Mouse (Mus musculus) thymus, adult 2 months (tissue): Measurements from ENCODE around the gene Cfap300. TPM values are rescaled to one million over a fixed set of nuclear protein-coding genes. Genes with fewer than 3 reads are reported as not detected.

ENCODE experiments used
- DNase-seq: peaks from one replicate; pipeline ENCODE4 v3.0.0; 2021
- H3K27ac ChIP-seq: fragments of 200-500 bp; 2 replicates; pipeline ENCODE4 v1.5.1; 2012; ENCODE audit warnings: low read length, control low read depth; ENCODE audit not compliant: control insufficient read depth, insufficient read depth
- H3K27me3 ChIP-seq: fragments of 200-500 bp; 2 replicates; pipeline ENCODE4 v1.6.1; 2012; ENCODE audit warnings: mild to moderate bottlenecking, low read length, moderate library complexity, mixed read lengths; ENCODE audit not compliant: control insufficient read depth, insufficient read depth
- H3K36me3 ChIP-seq: fragments of 200-500 bp; 2 replicates; pipeline ENCODE4 v1.6.1; 2012; ENCODE audit warnings: mild to moderate bottlenecking, low read length, moderate library complexity; ENCODE audit not compliant: control insufficient read depth, insufficient read depth
- H3K4me1 ChIP-seq: fragments of 200-500 bp; replicated peaks from 2 replicates; pipeline ENCODE4 v1.6.1; 2012; ENCODE audit warnings: low read length; ENCODE audit not compliant: control insufficient read depth, insufficient read depth
- H3K4me3 ChIP-seq: fragments of 200-500 bp; 2 replicates; pipeline ENCODE4 v1.5.1; 2012; ENCODE audit warnings: mild to moderate bottlenecking, low read length, control low read depth, moderate library complexity; ENCODE audit not compliant: control insufficient read depth, insufficient read depth
- CTCF ChIP-seq: fragments of 200-500 bp; IDR thresholded peaks from 2 replicates; pipeline ENCODE4 v1.5.1; 2012; ENCODE audit warnings: mild to moderate bottlenecking, control low read depth, low read length, moderate library complexity, borderline replicate concordance; ENCODE audit not compliant: control insufficient read depth, poor library complexity, insufficient read depth; ENCODE audit errors: extremely low read depth
- POLR2A ChIP-seq: fragments of 200-500 bp; IDR thresholded peaks from 2 replicates; pipeline ENCODE4 v1.6.1; 2012; ENCODE audit warnings: mild to moderate bottlenecking, low read length, control low read depth, moderate library complexity; ENCODE audit not compliant: control insufficient read depth, poor library complexity, insufficient read depth; ENCODE audit errors: extremely low read depth
- WGBS: fragments of 180-500 bp; shearing (Covaris S2); methylation state at CpG from one replicate; pipeline ENCODE4 v1.1.7; 2018; 5-methylcytosine and 5-hydroxymethylcytosine counted together
- polyA plus RNA-seq: library from polyadenylated mRNA; depleted of rRNA; stranded (reverse); fragments of >200 nt; gene quantifications from 2 replicates; pipeline ENCODE4 v1.2.3, GENCODE M21; 2012; rRNA removed

Gene Cfap300
- polyA plus RNA-seq, 1 experiment, result 0.62 TPM

DNA sequence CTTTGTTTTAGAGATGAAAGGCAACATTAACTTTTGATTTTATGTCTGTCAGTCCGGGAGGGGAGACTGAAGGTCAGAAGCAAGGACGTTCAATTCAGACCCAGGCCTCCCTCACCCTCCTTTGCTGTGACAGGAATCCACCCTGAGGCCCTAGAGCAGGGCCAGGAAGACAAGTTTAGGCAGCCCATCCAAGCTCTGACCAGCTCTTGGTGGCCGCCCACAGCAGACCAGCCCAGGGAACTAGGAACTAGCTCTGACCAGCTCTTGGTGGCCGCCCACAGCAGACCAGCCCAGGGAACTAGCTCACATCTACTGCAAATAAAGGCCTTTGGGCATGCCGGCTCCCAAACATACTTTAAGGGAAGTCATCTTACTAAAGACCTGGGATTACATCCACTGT lies 65.0 kb downstream of the Cfap300 start:
- TF ChIP-seq CTCF (no peak), POLR2A (no peak)
- H3K4me3 ChIP-seq, result no peak overlapping the region
- H3K36me3 ChIP-seq, result no peaks in the 10 kb centered on the region
- no peaks in the 10 kb centered on the region for H3K4me1 ChIP-seq
- no peak overlapping the region for H3K27ac ChIP-seq
- no peak for DNase-seq
- H3K27me3 ChIP-seq, result no peaks in the 10 kb centered on the region
- 96% methylated on average over 5 of the region's 5 CpGs for WGBS

DNA sequence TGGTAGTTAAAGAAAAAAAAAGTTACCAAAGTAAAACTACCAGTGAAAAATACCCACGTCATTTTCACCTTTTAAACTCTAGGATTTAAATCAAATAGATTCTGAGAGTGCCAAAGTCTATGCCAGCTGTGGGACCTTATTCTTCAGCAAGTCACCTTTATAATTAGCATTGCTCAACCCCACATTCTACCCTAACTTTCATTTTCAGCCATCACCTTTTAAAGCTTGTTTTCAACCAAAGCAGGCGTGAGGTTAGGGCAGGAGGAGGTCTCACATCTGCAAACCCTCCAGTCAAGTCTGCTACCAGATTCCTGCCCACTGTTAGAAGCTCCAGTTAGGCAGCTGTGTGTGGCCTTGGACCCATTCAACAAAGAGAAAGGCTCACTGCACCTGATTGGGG lies 70.6 kb downstream of the Cfap300 start:
- no peak for TF ChIP-seq CTCF
- TF ChIP-seq POLR2A, result no peak
- no peaks in the 10 kb centered on the region for H3K27me3 ChIP-seq
- H3K4me1 ChIP-seq, result no peaks in the 10 kb centered on the region
- H3K36me3 ChIP-seq, result no peaks in the 10 kb centered on the region
- no peak overlapping the region for H3K4me3 ChIP-seq
- no peak overlapping the region for H3K27ac ChIP-seq
- 64% methylated on average over 2 of the region's 2 CpGs for WGBS
- no peak for DNase-seq

Other genes with a start within 250 kb of the Cfap300 start
- gene Birc2, start 205.8 kb downstream of the Cfap300 start, polyA plus RNA-seq, result 43.5 and 43.6 TPM in 2 replicates
- gene Birc3, start 169.6 kb downstream of the Cfap300 start, polyA plus RNA-seq, result 30.7 and 33.5 TPM in 2 replicates
- 13.3 and 14.4 TPM in 2 replicates for gene Yap1, start 38.2 kb downstream of the Cfap300 start, polyA plus RNA-seq
- gene Cep126, start 91.5 kb upstream of the Cfap300 start, polyA plus RNA-seq, result 0.37 and 0.92 TPM in 2 replicates